Mouse (Mus musculus): ENCODE results near the gene Serf2.

GRCm38 (mm10) chr2:121445117-121445516 lies 3.9 kb upstream of the Serf2 start:
- TF ChIP-seq CTCF (IDR thresholded peaks at IDR 0.05; ENCODE audit: low read depth, low read length) = no peak
- no peak for TF ChIP-seq POLR2A (IDR thresholded peaks at IDR 0.05; ENCODE audit: borderline replicate concordance, low read depth, low read length)

All from bone marrow macrophage, adult 2 months (primary cell).